Mouse (Mus musculus) G1E (cell line): ENCODE measurements at regions not wholly inside any gene's neighbourhood (a gene's known extent, or its start where the extent isn't known, plus 50 kb on each side); places are given as distances from the start of the nearest gene placed in this dataset.

Experiments used
- CTCF ChIP-seq: IDR thresholded peaks from 2 replicates; pipeline ENCODE4 v1.5.1; 2012; ENCODE audit warnings: low read depth, low read length, inconsistent platforms, mixed read lengths
- GATA2 ChIP-seq: IDR thresholded peaks from 2 replicates; pipeline ENCODE4 v1.6.1; 2012; ENCODE audit warnings: low read depth, low read length, inconsistent platforms, borderline replicate concordance

- TF ChIP-seq CTCF (no peak), GATA2 (no peak)
Observed at GRCm38 (mm10) chr10:117533541-117534386, 95.5 kb upstream of the Cpm start.
